Mouse (Mus musculus) natural killer cell, adult 2 months (primary cell): Measurements from ENCODE around the gene Pkd1l1.

Source experiments
- DNase-seq, 2 experiments: peaks; one replicate each; pipeline ENCODE4 v3.0.0; 2022; ENCODE audit warnings: low spot score in 2 of 2

The Pkd1l1 gene

GRCm38 (mm10) chr11:8825413-8825812, 147.7 kb downstream of the Pkd1l1 start:
- DNase-seq = no peak

- no peak for DNase-seq
These were observed 151.7 kb downstream of the Pkd1l1 start for GRCm38 (mm10) chr11:8821403-8821802.

- no peak for DNase-seq
These were observed 155.7 kb downstream of the Pkd1l1 start for GRCm38 (mm10) chr11:8817376-8817775.

GRCm38 (mm10) chr11:8814097-8814790, 158.8 kb downstream of the Pkd1l1 start:
- DNase-seq = no peak

- no peak for DNase-seq
These were observed 161.5 kb downstream of the Pkd1l1 start for GRCm38 (mm10) chr11:8811506-8812100.

GRCm38 (mm10) chr11:8809644-8810043, 163.4 kb downstream of the Pkd1l1 start:
- no peak for DNase-seq

GRCm38 (mm10) chr11:8807009-8807408, 166.1 kb downstream of the Pkd1l1 start:
- DNase-seq = no peak

GRCm38 (mm10) chr11:8804178-8804577, 168.9 kb downstream of the Pkd1l1 start:
- DNase-seq = no peak

- no peak for DNase-seq
These were observed 175.6 kb downstream of the Pkd1l1 start for GRCm38 (mm10) chr11:8797486-8797885.

- DNase-seq = no peak
These were observed 178.0 kb downstream of the Pkd1l1 start for GRCm38 (mm10) chr11:8795031-8795430.

- DNase-seq = no peak
These were observed 180.9 kb downstream of the Pkd1l1 start for GRCm38 (mm10) chr11:8792146-8792545.

- DNase-seq = no peak
These were observed 183.9 kb downstream of the Pkd1l1 start for GRCm38 (mm10) chr11:8789186-8789585.

GRCm38 (mm10) chr11:8787604-8788003, 185.5 kb downstream of the Pkd1l1 start:
- no peak for DNase-seq

GRCm38 (mm10) chr11:8784413-8784812, 188.7 kb downstream of the Pkd1l1 start:
- DNase-seq = no peak

GRCm38 (mm10) chr11:8782141-8782465, 191.0 kb downstream of the Pkd1l1 start:
- DNase-seq = no peak

- DNase-seq = no peak
These were observed 191.5 kb downstream of the Pkd1l1 start for GRCm38 (mm10) chr11:8781308-8782140.

GRCm38 (mm10) chr11:8779427-8779826, 193.6 kb downstream of the Pkd1l1 start:
- no peak for DNase-seq
